Mouse (Mus musculus) olfactory bulb, adult 2 months (tissue): ENCODE measurements around the gene Eif5.

ENCODE experiments used
- CTCF ChIP-seq: fragments of 200-500 bp; IDR thresholded peaks from 2 replicates; pipeline ENCODE4 v1.5.1; 2012; ENCODE audit warnings: low read depth, mild to moderate bottlenecking, low read length, moderate library complexity; ENCODE audit not compliant: insufficient read depth
- POLR2A ChIP-seq: fragments of 200-500 bp; IDR thresholded peaks from 2 replicates; pipeline ENCODE4 v1.6.1; 2012; ENCODE audit warnings: mild to moderate bottlenecking, low read depth, low read length, moderate library complexity; ENCODE audit not compliant: insufficient read depth

- TF ChIP-seq CTCF (no peak), POLR2A (peak; percentile 89)
Observed at GRCm38 (mm10) chr12:111574074-111574886, 36.5 kb downstream of the Eif5 start, which contains the start of gene Mark3.
